Mouse (Mus musculus): ENCODE data around the gene 9930111J21Rik2. TPM values are rescaled to one million over a fixed set of nuclear protein-coding genes. Genes with fewer than 3 reads are reported as not detected.
A peak's percentile ranks its signal among the peaks of the same experiment; 100 is the strongest.

9930111J21Rik2 gene
- polyA plus RNA-seq, 1 experiment: 2.4 TPM

DNA sequence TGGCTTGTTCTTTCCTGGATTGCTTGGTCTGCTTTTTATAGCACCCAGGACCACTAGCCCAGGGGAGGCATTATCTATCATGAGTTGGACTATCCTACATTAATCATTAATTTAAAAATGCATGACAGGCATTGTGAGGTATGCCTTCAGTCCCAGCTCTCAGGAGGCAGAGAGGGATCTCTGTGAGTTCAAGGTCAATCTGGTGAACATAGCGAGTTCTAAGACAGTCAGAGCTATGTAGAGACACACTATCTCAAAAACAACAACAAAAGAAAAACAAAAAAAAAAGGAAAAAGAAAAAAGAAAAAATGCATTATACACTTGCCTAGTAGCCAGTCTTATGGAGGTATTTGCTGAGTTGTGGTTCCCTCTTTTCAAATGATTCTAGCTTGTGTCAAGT lies 33.3 kb upstream of the 9930111J21Rik2 start:
- DNase-seq: no peak
- WGBS: 63% methylated on average over 1 of the region's 1 CpGs
- Histone ChIP-seq H3K4me1 (ENCODE audit: control insufficient read depth, insufficient read depth, low read length) (peaks cover 34% of the 10 kb centered on the region), H3K27me3 (replicated peaks; ENCODE audit: control insufficient read depth, insufficient read depth, low read length) (no peaks in the 10 kb centered on the region), H3K36me3 (ENCODE audit: control insufficient read depth, insufficient read depth, low read length) (no peaks in the 10 kb centered on the region), H3K27ac (ENCODE audit: insufficient read depth, low read depth, low read length) (peak overlapping the region; percentile 65), H3K4me3 (ENCODE audit: insufficient read depth, low read depth, low read length) (no peak overlapping the region)
- TF ChIP-seq CTCF (conservative IDR thresholded peaks at IDR 0.05; ENCODE audit: insufficient read depth, insufficient read length, low read depth, low read length) (no peak), POLR2A (IDR thresholded peaks at IDR 0.05; ENCODE audit: low read depth, low read length) (no peak)

GRCm38 (mm10) chr11:49083808-49084207 lies 32.8 kb upstream of the 9930111J21Rik2 start:
- TF ChIP-seq POLR2A (IDR thresholded peaks at IDR 0.05; ENCODE audit: low read depth, low read length) (no peak), CTCF (conservative IDR thresholded peaks at IDR 0.05; ENCODE audit: insufficient read depth, insufficient read length, low read depth, low read length) (no peak)
- H3K4me3 ChIP-seq (ENCODE audit: insufficient read depth, low read depth, low read length): no peak overlapping the region
- H3K27me3 ChIP-seq (replicated peaks; ENCODE audit: control insufficient read depth, insufficient read depth, low read length): no peaks in the 10 kb centered on the region
- H3K4me1 ChIP-seq (ENCODE audit: control insufficient read depth, insufficient read depth, low read length): peaks cover 31% of the 10 kb centered on the region
- H3K36me3 ChIP-seq (ENCODE audit: control insufficient read depth, insufficient read depth, low read length): no peaks in the 10 kb centered on the region
- H3K27ac ChIP-seq (ENCODE audit: insufficient read depth, low read depth, low read length): no peak overlapping the region
- WGBS: 85% methylated on average over 3 of the region's 3 CpGs
- no peak for DNase-seq

DNA sequence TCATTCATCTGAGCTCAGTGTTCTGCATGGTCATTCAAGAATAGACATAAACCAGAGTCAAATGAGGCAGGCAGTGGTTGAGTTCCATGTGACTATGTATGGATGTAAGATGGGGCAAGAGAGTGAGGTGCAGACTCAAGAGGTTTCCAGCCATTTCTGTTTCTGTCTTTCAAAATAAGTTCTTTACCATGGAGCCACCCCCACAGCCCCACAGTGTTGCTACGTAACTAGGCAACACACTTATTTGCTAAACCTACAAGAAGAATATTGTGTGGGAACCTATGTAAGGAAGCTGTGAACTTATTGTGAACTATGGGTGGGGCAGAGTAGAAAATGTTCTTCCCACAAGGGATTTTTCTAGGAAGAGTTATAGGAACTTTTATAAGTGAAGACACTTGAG lies 32.1 kb upstream of the 9930111J21Rik2 start:
- Histone ChIP-seq H3K36me3 (ENCODE audit: control insufficient read depth, insufficient read depth, low read length) (no peaks in the 10 kb centered on the region), H3K27ac (ENCODE audit: insufficient read depth, low read depth, low read length) (peak overlapping the region; percentile 41; the same call in 1 of the 2 replicates), H3K4me1 (ENCODE audit: control insufficient read depth, insufficient read depth, low read length) (peaks cover 31% of the 10 kb centered on the region), H3K27me3 (replicated peaks; ENCODE audit: control insufficient read depth, insufficient read depth, low read length) (no peaks in the 10 kb centered on the region), H3K4me3 (ENCODE audit: insufficient read depth, low read depth, low read length) (no peak overlapping the region)
- no peak for DNase-seq
- TF ChIP-seq CTCF (conservative IDR thresholded peaks at IDR 0.05; ENCODE audit: insufficient read depth, insufficient read length, low read depth, low read length) (no peak), POLR2A (IDR thresholded peaks at IDR 0.05; ENCODE audit: low read depth, low read length) (no peak)
- 83% methylated on average over 1 of the region's 1 CpGs for WGBS

DNA sequence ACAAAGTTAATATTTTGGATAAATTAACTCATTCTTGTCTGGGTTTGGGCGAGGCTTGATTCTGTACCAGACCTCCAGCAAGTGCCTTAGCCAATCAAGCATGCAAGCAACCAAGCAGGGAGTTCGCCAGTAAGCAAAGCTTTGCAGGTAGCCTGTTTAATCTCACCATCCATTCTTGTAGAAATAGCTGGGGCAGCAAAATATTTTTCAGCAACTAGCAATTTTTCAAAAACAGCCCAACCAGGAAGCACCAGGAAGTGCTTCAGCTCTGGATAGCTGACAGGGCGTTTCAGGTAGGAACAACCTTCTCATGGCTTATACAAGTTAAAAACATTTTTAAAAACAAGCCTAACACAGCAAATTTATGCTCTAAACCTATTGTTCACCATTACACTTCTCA lies 30.8 kb upstream of the 9930111J21Rik2 start:
- H3K4me1 ChIP-seq (ENCODE audit: control insufficient read depth, insufficient read depth, low read length): peaks cover 34% of the 10 kb centered on the region
- peak; percentile 86 for DNase-seq
- no peak for TF ChIP-seq CTCF (conservative IDR thresholded peaks at IDR 0.05; ENCODE audit: insufficient read depth, insufficient read length, low read depth, low read length)
- no peak for TF ChIP-seq POLR2A (IDR thresholded peaks at IDR 0.05; ENCODE audit: low read depth, low read length)
- 33% methylated on average over 3 of the region's 3 CpGs for WGBS
- H3K27me3 ChIP-seq (replicated peaks; ENCODE audit: control insufficient read depth, insufficient read depth, low read length): no peaks in the 10 kb centered on the region
- H3K27ac ChIP-seq (ENCODE audit: insufficient read depth, low read depth, low read length): peak overlapping the region; percentile 97
- H3K36me3 ChIP-seq (ENCODE audit: control insufficient read depth, insufficient read depth, low read length): no peaks in the 10 kb centered on the region
- H3K4me3 ChIP-seq (ENCODE audit: insufficient read depth, low read depth, low read length): no peak overlapping the region

- WGBS: 45% methylated on average over 4 of the region's 4 CpGs
- Histone ChIP-seq H3K27ac (ENCODE audit: insufficient read depth, low read depth, low read length) (peak overlapping the region; percentile 97), H3K4me1 (ENCODE audit: control insufficient read depth, insufficient read depth, low read length) (peaks cover 31% of the 10 kb centered on the region), H3K27me3 (replicated peaks; ENCODE audit: control insufficient read depth, insufficient read depth, low read length) (no peaks in the 10 kb centered on the region), H3K36me3 (ENCODE audit: control insufficient read depth, insufficient read depth, low read length) (no peaks in the 10 kb centered on the region), H3K4me3 (ENCODE audit: insufficient read depth, low read depth, low read length) (no peak overlapping the region)
- no peak for TF ChIP-seq CTCF (conservative IDR thresholded peaks at IDR 0.05; ENCODE audit: insufficient read depth, insufficient read length, low read depth, low read length)
- no peak for TF ChIP-seq POLR2A (IDR thresholded peaks at IDR 0.05; ENCODE audit: low read depth, low read length)
- peak; percentile 77 for DNase-seq
Measured at GRCm38 (mm10) chr11:49081356-49081755, 30.3 kb upstream of the 9930111J21Rik2 start.

- H3K27ac ChIP-seq (ENCODE audit: insufficient read depth, low read depth, low read length): peak overlapping the region; percentile 97
- no peak for TF ChIP-seq POLR2A (IDR thresholded peaks at IDR 0.05; ENCODE audit: low read depth, low read length)
- no peak for TF ChIP-seq CTCF (conservative IDR thresholded peaks at IDR 0.05; ENCODE audit: insufficient read depth, insufficient read length, low read depth, low read length)
- WGBS: 75% methylated on average over 1 of the region's 1 CpGs
- H3K4me1 ChIP-seq (ENCODE audit: control insufficient read depth, insufficient read depth, low read length): peaks cover 31% of the 10 kb centered on the region
- H3K27me3 ChIP-seq (replicated peaks; ENCODE audit: control insufficient read depth, insufficient read depth, low read length): no peaks in the 10 kb centered on the region
- H3K4me3 ChIP-seq (ENCODE audit: insufficient read depth, low read depth, low read length): no peak overlapping the region
- no peak for DNase-seq
- no peaks in the 10 kb centered on the region for H3K36me3 ChIP-seq (ENCODE audit: control insufficient read depth, insufficient read depth, low read length)
Measured at GRCm38 (mm10) chr11:49080636-49081035, 29.6 kb upstream of the 9930111J21Rik2 start.

DNA sequence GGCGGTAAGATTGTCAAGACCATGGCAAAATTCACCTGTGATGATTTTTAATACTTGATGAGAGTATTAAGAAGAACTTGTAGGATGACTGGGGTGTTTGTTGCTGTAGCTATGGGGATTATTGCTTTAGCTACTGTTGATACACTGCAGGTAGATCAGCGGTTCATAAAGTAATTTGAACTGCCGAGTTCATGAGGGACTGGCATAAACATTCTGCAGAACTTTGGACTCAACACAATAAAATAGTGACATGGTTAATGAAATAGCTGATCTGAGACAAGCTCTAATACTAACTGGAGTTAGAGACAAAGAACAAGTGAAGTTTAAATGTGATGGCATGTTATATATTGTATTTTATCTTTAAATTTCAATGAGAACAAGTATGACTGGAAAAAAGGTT lies 27.7 kb upstream of the 9930111J21Rik2 start:
- Histone ChIP-seq H3K27me3 (replicated peaks; ENCODE audit: control insufficient read depth, insufficient read depth, low read length) (no peaks in the 10 kb centered on the region), H3K4me3 (ENCODE audit: insufficient read depth, low read depth, low read length) (no peak overlapping the region), H3K4me1 (ENCODE audit: control insufficient read depth, insufficient read depth, low read length) (peaks cover 19% of the 10 kb centered on the region), H3K36me3 (ENCODE audit: control insufficient read depth, insufficient read depth, low read length) (no peaks in the 10 kb centered on the region), H3K27ac (ENCODE audit: insufficient read depth, low read depth, low read length) (no peak overlapping the region)
- TF ChIP-seq POLR2A (IDR thresholded peaks at IDR 0.05; ENCODE audit: low read depth, low read length): no peak
- TF ChIP-seq CTCF (conservative IDR thresholded peaks at IDR 0.05; ENCODE audit: insufficient read depth, insufficient read length, low read depth, low read length): no peak
- WGBS: 66% methylated on average over 3 of the region's 3 CpGs
- DNase-seq: no peak
